Mouse (Mus musculus): Measurements from ENCODE around the gene Tead1. TPM values are rescaled to one million over a fixed set of nuclear protein-coding genes. Genes with fewer than 3 reads are reported as not detected.

Gene Tead1
- total RNA-seq, 2 experiments from 2014 or later = 12.8 to 14.6 TPM

DNA sequence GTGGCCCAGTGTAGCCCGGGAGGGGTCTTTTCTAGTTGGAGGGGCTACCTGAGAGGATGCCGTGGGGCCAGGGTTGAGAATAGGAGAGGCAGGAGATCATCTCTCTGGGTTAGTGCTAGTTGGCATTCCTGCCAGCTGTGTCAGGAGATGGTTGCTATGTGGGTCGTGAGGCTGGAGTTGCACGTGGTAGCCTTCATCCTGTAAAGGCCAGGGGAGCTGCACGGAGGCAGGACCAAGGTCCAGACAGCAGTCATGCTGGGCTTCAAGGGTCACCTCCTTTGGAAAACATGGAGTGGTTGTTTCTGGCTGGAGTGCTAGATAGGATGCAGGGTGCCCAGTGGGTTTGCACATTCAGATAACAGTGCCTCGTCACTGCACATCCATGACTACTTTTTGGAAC, 35.7 kb downstream of the Tead1 start:
- no peak overlapping the region for H3K27ac ChIP-seq
- no peak for DNase-seq (ENCODE audit: extremely low spot score in 1 of 2, low spot score in 2 of 2)
- no peak for TF ChIP-seq CTCF (IDR thresholded peaks at IDR 0.05)
- H3K4me3 ChIP-seq = no peak overlapping the region
- intact Hi-C loops (cut with DNase I) = no loop called here

DNA sequence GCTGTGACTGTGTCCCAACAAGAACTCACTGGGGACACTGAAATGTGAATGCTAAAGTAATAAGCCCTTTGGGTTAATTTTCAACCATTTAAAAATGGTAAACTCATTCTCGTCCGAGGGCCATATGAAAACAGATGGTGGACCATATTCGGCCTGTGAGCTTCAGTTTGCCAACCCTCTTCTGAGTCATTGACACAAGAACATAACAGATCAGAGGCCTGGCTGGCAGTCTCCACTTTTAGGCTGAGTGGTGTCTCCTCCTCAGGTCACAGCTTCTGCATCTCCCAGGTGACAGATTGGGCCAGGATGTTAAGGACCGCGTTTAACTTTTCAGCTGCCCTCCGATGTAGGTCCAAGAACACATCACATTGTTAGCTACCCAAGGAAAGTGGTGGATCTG, 37.6 kb downstream of the Tead1 start:
- H3K27ac ChIP-seq = no peak overlapping the region
- H3K4me3 ChIP-seq = no peak overlapping the region
- TF ChIP-seq CTCF (IDR thresholded peaks at IDR 0.05) = no peak
- intact Hi-C loops (cut with DNase I) = no loop called here
- DNase-seq (ENCODE audit: extremely low spot score in 1 of 2, low spot score in 2 of 2) = no peak

DNA sequence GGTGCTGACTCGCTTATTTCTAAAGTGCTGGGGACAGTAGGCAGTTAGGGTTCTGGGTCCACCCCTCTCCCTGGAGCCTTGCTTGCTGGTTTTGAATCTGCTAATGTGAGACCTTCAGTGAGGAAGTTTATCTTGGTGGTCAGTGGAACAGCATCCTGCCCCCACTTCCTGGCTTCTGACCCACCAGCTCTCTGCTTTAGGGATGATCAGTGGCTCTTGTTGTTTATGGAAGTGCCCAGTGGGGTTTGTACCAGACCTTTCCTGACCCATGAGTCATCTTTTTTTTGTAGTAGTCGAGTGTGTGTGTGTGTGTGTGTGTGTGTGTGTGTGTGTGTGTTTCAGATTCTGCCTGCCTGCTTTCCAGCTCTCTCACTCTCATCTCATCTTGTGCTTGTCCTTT, 38.6 kb downstream of the Tead1 start:
- Histone ChIP-seq H3K4me3 (no peak overlapping the region), H3K27ac (no peak overlapping the region)
- DNase-seq (ENCODE audit: extremely low spot score in 1 of 2, low spot score in 2 of 2) = no peak
- intact Hi-C loops (cut with DNase I) = no loop called here
- no peak for TF ChIP-seq CTCF (IDR thresholded peaks at IDR 0.05)

DNA sequence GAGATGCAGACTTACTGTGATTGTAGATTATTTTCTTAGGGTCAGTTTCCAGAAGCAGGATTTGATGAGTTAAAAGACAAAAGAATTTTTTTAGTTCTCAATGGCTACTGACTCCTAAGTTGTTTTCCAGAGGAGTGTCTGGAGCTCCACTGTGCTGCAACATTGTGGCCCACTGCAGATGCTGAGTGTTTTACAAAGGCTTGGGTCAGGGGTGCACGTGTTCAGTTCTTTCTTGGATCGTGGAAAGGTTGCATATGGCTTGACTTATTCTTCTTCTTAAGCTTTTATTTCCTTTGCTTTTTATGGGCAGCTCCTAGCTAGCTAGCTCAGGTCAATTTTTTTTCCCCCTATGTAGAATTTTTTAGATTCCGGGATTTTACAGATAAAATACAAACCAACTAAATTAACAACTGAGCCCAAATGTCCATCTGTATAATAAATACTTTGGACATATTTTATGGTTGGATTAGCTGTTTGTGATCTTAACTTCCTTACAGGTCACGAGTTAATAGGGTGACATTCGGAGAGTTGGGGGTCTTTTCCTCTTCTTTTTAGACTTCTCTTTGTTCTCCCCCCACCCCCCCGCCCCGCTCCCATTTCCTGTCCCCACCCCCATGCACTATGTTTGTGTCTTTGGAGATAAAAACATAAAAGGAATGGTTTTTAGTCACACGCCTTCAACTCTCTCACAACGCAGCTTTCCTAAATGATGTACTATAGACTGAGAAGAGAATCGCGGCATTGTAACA, 40.5 kb downstream of the Tead1 start:
- TF ChIP-seq CTCF (IDR thresholded peaks at IDR 0.05) = no peak
- no peak for DNase-seq (ENCODE audit: extremely low spot score in 1 of 2, low spot score in 2 of 2)
- Histone ChIP-seq H3K4me3 (no peak overlapping the region), H3K27ac (no peak overlapping the region)
- intact Hi-C loops (cut with DNase I) = no loop called here

DNA sequence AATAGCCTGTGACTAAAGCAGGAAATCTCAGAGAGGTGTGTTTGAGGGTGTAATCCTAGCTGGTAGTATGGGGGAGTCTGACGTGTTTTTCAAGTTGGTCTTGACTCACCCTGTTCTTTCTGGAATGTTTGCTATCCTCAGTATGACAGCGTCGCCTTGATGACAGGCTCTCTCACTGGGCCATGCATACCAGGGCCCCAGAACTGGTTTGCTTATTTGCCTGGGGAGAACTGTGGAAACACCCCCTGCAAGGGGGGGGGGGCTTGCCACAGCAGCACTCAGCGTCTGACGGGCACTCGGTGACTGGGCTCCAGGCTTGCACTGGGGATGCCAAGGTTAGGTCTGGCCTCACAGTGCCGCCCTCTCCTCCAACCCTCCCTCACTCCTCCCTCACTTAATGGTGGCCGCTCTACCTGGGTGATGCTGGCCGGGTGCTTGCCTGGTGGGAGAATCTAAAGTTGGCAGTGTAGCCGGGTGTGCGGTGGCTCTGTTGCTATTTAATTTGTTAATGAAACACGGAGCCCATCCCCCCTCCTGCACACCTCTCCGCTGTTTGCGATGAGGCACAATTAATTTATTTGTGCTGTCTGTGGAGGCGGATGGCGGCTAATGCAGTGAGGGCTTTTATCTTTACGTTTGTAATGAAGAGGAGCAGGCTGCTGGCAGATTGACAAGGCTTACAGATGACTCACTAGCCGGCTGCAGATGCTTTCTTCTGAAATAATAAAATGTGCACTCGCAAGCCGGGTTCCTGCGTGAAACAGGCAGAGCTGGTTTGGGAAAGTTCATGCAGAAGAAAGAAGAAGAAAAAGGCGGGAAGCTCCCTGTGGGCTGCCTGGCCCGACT, 41.2 kb downstream of the Tead1 start:
- no peak for TF ChIP-seq CTCF (IDR thresholded peaks at IDR 0.05)
- peak; percentile 45 to 59 for DNase-seq (ENCODE audit: extremely low spot score in 1 of 2, low spot score in 2 of 2)
- Histone ChIP-seq H3K27ac (no peak overlapping the region), H3K4me3 (peak overlapping the region; percentile 12; the same call in 1 of the 2 replicates)
- intact Hi-C loops (cut with DNase I) = no loop called here

DNA sequence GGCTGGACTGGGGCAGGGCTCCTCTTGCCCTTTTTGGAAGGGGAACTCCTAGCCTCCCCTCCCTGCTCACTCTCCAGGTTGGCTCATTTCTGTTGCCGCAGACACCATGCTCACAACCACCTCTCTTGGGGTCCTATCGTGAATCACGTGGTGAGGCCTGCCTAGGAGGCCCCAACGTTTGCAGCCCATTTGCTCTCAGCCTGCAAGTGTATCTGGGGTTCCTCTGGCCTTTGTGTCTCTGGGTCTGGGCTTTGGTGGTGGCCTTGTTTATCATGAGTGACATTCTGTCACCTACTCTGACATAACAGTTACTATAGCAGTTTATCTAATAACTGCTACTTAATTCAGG, 41.8 kb downstream of the Tead1 start:
- TF ChIP-seq CTCF (IDR thresholded peaks at IDR 0.05) = no peak
- intact Hi-C loops (cut with DNase I) = no loop called here
- H3K4me3 ChIP-seq = no peak overlapping the region
- DNase-seq (ENCODE audit: extremely low spot score in 1 of 2, low spot score in 2 of 2) = no peak
- no peak overlapping the region for H3K27ac ChIP-seq

DNA sequence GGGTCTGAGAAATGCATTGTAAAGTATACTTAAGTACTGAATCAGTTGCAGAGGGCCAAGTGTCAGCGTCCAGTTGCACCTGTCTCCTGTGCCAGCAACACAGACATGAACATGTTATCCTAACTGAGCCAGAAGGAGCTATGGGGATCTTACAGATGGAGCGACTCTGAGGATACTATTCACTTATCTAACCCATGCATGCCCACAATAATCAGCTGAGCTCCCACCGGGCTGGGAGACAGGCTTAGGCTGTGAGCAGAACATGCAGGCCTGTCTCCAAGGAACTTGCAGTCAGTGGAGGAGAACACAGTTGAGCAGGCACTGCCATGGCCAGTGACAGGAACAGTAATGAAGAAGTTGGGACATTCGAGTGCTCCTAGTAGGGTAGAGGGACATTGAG, 42.7 kb downstream of the Tead1 start:
- no peak overlapping the region for H3K4me3 ChIP-seq
- intact Hi-C loops (cut with DNase I) = no loop called here
- DNase-seq (ENCODE audit: extremely low spot score in 1 of 2, low spot score in 2 of 2) = no peak
- TF ChIP-seq CTCF (IDR thresholded peaks at IDR 0.05) = no peak
- H3K27ac ChIP-seq = no peak overlapping the region

DNA sequence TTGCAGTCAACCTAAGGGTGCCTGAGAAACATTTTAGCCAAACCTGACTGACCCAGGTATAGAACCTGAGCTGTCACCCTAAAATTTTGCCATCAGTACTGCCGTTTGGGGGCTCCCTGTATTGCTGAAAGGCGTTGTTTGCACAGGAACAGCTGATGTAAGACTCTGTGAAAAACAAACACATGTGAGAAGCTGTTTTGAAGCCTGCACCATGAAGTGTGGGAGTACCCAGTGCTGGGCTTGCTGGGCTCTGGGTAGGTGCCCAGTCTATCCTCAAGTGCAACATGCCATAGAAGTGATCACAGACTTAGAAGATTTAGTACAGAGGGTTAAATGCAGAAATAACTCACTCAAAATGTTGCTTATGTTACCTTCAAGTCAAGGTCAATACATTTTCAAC, 49.3 kb downstream of the Tead1 start:
- Histone ChIP-seq H3K4me3 (no peak overlapping the region), H3K27ac (no peak overlapping the region)
- intact Hi-C loops (cut with DNase I) = no loop called here
- no peak for TF ChIP-seq CTCF (IDR thresholded peaks at IDR 0.05)
- DNase-seq (ENCODE audit: extremely low spot score in 1 of 2, low spot score in 2 of 2) = no peak

DNA sequence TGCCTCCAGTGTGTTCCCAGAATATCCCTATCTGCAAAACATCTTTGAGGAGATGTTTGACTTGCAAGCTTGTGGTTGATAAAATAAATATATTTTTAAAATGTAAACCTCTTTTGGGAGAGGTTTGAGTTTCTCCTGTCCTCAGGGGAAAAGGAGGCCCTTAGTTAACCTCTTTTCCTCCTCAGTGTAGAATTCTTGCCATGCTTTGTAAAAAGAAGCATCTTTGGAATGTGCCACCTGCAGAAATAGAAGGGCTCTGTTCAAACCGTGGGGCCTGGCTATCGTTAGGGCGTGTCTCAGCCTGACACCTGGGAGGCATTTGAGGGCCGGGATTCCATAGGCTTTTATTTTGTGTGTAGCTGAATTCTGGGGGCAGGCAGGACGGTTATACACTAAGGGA, 51.1 kb downstream of the Tead1 start:
- no peak overlapping the region for H3K4me3 ChIP-seq
- TF ChIP-seq CTCF (IDR thresholded peaks at IDR 0.05) = no peak
- no peak for DNase-seq (ENCODE audit: extremely low spot score in 1 of 2, low spot score in 2 of 2)
- H3K27ac ChIP-seq = no peak overlapping the region
- intact Hi-C loops (cut with DNase I) = no loop called here

DNA sequence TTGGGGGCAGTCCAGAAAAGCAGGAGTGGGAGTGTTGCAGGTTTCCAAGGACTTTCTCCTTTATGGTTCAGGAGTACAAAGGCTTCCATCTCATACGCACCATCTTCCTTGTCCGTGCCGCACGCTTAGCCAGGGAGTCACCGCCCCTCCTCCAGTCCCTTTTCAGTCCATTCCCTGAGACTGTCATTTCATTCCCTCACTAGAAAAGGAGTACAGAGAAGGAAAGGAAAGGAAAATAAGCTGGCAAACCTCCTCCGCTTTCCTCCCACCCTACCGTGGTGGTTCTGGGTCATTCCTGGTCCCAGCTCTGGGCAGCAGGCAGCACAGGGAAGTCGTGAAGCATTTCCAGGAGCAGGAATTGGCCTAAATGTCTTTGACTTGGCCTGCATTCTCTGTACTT, 52.5 kb downstream of the Tead1 start:
- intact Hi-C loops (cut with DNase I) = no loop called here
- no peak overlapping the region for H3K4me3 ChIP-seq
- TF ChIP-seq CTCF (IDR thresholded peaks at IDR 0.05) = no peak
- no peak overlapping the region for H3K27ac ChIP-seq
- no peak for DNase-seq (ENCODE audit: extremely low spot score in 1 of 2, low spot score in 2 of 2)

DNA sequence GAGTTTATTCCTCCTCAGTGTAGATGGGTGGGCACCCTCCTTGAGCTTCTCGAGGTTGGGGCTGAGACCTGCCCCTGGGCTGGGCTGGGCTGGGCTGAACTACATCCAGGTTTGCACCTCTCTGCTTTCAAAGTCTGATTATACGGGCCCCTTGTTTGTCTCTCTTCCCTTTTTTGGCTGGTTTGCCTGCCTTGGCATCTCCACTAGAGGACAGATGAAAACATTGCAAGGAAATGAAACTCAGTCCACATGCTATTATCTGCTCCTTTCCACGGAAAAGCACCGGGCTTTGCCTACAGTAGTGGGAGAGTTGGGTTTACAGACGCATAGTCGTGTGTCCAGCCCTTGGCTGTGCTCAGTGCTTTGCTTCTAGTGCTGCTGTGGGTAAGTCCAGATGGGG, 60.1 kb downstream of the Tead1 start:
- TF ChIP-seq CTCF (IDR thresholded peaks at IDR 0.05) = no peak; the same call in 1 of the 2 replicates
- Histone ChIP-seq H3K4me3 (no peak overlapping the region), H3K27ac (no peak overlapping the region)
- no peak for DNase-seq (ENCODE audit: extremely low spot score in 1 of 2, low spot score in 2 of 2)
- intact Hi-C loops (cut with DNase I) = no loop called here

DNA sequence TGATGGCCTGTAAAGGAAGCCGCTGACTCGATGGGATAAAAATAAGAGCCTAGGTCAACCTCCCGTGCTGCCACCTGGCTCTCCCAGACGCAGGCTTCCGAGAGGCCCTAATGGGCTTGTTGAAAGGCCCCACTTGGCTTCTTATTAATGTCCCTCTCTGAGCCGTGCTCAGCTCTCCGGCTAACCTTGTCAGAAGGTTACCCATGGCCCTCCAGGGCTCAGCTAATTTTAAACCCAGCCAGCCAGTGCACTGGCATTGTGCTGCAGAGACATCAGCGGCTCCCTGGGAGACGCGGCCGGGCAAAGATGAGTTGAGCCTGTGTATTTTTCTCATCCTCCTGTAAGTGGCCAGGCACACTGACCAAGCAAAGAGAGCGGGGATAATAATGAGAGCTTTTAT, 62.7 kb downstream of the Tead1 start:
- DNase-seq (ENCODE audit: extremely low spot score in 1 of 2, low spot score in 2 of 2) = no peak
- TF ChIP-seq CTCF (IDR thresholded peaks at IDR 0.05) = no peak
- H3K4me3 ChIP-seq = no peak overlapping the region
- intact Hi-C loops (cut with DNase I) = no loop called here
- H3K27ac ChIP-seq = no peak overlapping the region

DNA sequence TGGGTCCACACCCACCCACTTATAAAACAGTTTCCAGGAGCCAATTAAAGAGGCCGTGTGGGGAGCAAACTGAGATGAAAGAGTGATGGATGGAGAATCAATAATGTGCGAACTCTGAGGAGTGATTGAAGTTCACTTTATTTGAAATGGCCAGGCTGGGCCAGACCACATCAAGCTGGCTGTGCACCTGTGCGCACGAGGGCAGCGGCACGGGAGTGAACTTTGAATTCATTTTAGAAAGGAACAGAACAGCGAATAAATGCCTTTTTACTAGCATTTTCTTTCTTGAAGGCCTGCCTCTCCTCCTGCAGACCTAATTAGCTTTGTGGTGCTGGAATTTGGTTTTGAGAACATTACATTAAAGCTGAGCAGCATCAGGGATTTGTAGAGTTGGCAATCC, 63.9 kb downstream of the Tead1 start:
- H3K27ac ChIP-seq = no peak overlapping the region
- no peak for TF ChIP-seq CTCF (IDR thresholded peaks at IDR 0.05)
- DNase-seq (ENCODE audit: extremely low spot score in 1 of 2, low spot score in 2 of 2) = no peak
- intact Hi-C loops (cut with DNase I) = no loop called here
- H3K4me3 ChIP-seq = no peak overlapping the region

Measured in left cerebral cortex, adult 2 months (tissue).